Mouse (Mus musculus) hindbrain, postnatal 0 days (tissue): ENCODE results near the gene Skp1a. TPM values are rescaled to one million over a fixed set of nuclear protein-coding genes. Genes with fewer than 3 reads are reported as not detected.
A peak's percentile ranks its signal among the peaks of the same experiment; 100 is the strongest.
"Not testable (repeated sequence)": the region's sequence is repeated elsewhere in the genome, so short reads cannot be mapped to it uniquely, and the experiment has no call there.

ENCODE experiments used
- ATAC-seq: fragments of 200-750 bp; cut with Nextera tagmentation; 2 replicates; pipeline ENCODE4 v1.8.0; 2017; ENCODE audit warnings: mild to moderate bottlenecking, moderate TSS enrichment, moderate library complexity
- DNase-seq: peaks from one replicate; pipeline ENCODE4 v3.0.0-alpha.2; 2015; ENCODE audit warnings: low spot score
- H3K27ac ChIP-seq: fragments of 300-500 bp; sonication (generic); 2 replicates; pipeline ENCODE4 v1.5.1; 2014; ENCODE audit warnings: mild to moderate bottlenecking
- H3K27me3 ChIP-seq: fragments of 300-500 bp; sonication (generic); 2 replicates; pipeline ENCODE4 v1.6.1; 2014; ENCODE audit warnings: low read length, mixed read lengths; ENCODE audit not compliant: insufficient read depth
- H3K36me3 ChIP-seq: fragments of 300-500 bp; sonication (generic); 2 replicates; pipeline ENCODE4 v1.6.1; 2014; ENCODE audit warnings: low read length, mixed read lengths; ENCODE audit not compliant: insufficient read depth
- H3K4me1 ChIP-seq: fragments of 300-500 bp; sonication (generic); 2 replicates; pipeline ENCODE4 v1.6.1; 2014; ENCODE audit warnings: antibody characterized with exemption, low read length, mixed read lengths; ENCODE audit not compliant: insufficient read depth
- H3K4me2 ChIP-seq: fragments of 300-500 bp; sonication (generic); 2 replicates; pipeline ENCODE4 v1.6.1; 2014; ENCODE audit warnings: low read depth, mild to moderate bottlenecking, low read length, moderate library complexity, mixed read lengths
- H3K4me3 ChIP-seq: fragments of 300-500 bp; sonication (generic); 2 replicates; pipeline ENCODE4 v1.5.1; 2014; ENCODE audit warnings: low read length
- H3K9ac ChIP-seq: fragments of 300-500 bp; sonication (generic); replicated peaks from 2 replicates; pipeline ENCODE4 v1.6.1; 2014; ENCODE audit warnings: mild to moderate bottlenecking, low read length, moderate library complexity, mixed read lengths
- H3K9me3 ChIP-seq: fragments of 300-500 bp; sonication (generic); 2 replicates; pipeline ENCODE4 v1.6.1; 2016; ENCODE audit warnings: low read length, mixed read lengths
- CTCF ChIP-seq: IDR thresholded peaks from 2 replicates; pipeline ENCODE4 v1.5.1; 2016; ENCODE audit warnings: antibody characterized with exemption, control low read depth, low read depth
- WGBS: fragments of 180-500 bp; shearing (Covaris S2); extraction: QIAGEN DNeasy Blood & Tissue Kit; methylation state at CpG from one replicate; pipeline ENCODE4 v1.1.7; 2014; 5-methylcytosine and 5-hydroxymethylcytosine counted together
- polyA plus RNA-seq: library from polyadenylated mRNA; unstranded; fragments of >200 nt; fragmentation: Nextera tagmentation; extraction: Ambion mirVana; gene quantifications from 2 replicates; pipeline ENCODE4 v1.2.1, GENCODE M21; 2015
- total RNA-seq: library from RNA; depleted of rRNA; stranded (reverse); fragments of >200 nt; gene quantifications from 2 replicates; pipeline ENCODE4 v1.2.3, GENCODE M21; 2014; rRNA removed

Skp1a gene
- 320 and 370 TPM in 2 replicates for total RNA-seq
- 1,108 and 1,162 TPM in 2 replicates for polyA plus RNA-seq

DNA sequence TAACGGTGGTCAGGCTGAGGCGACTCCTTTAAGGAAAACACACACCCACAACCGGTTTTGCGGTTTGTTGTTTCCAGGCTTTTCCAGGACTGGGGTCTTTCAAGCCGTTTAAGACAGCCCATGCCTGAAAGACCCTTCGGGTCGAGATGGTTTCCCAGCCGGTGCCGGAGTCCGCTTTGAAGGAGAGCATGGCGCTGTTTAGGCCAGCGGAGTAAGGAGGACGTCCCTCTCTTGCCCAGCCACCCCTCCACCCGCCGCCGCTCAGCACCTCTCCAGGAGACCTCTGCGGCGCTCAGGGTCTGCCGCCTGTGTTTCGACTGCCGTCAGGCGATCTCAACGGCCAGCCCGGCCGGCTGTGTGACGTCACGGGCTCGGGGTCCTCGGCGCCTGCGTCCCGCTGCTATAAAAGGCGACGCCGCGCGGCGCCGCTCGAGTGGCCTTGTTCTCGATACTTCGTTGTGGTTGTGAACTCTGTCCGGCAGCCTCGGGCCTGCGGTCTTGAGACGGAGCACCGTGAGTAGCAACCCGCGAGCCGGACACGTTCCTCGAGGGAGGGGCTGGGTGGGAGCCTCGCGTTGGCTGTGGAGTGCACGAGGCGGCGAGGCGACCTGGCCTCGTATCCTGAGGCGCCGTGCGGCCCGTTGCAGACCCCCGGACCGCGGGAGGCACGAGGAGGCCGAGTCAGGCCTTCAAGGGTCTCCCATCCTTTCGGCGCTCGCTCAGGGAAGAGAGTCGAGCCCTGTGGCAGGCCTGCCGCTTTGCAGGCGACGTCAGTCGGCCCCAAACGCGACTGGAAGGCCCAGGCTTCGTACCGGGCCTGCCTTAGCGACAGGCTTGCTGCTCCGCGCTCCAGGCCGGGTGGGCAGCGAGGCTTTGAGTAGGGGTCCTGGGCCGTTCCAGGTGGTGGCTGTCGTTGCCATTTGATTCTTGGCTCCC lies at the start of gene Skp1a:
Skp1a (plus strand) TSS at position 390 of the 936 bp plus-strand sequence.
- Histone ChIP-seq H3K4me3 (peak within 1 kb of the TSS; percentile 99), H3K9me3 (no peaks in the 10 kb centered on the region), H3K9ac (peak within 1 kb of the TSS; percentile 99), H3K27ac (peak within 1 kb of the TSS; percentile 100), H3K36me3 (no peaks in the 10 kb centered on the region), H3K27me3 (no peaks in the 10 kb centered on the region), H3K4me1 (peaks cover 10% of the 10 kb centered on the region; the same call in 1 of the 2 replicates), H3K4me2 (peak within 1 kb of the TSS; percentile 86)
- peak; percentile 95 for DNase-seq
- peak; percentile 94 for ATAC-seq
- no peak; the same call in 1 of the 2 replicates for TF ChIP-seq CTCF
- WGBS = under 1% methylated on average over 85 of the region's 87 CpGs

DNA sequence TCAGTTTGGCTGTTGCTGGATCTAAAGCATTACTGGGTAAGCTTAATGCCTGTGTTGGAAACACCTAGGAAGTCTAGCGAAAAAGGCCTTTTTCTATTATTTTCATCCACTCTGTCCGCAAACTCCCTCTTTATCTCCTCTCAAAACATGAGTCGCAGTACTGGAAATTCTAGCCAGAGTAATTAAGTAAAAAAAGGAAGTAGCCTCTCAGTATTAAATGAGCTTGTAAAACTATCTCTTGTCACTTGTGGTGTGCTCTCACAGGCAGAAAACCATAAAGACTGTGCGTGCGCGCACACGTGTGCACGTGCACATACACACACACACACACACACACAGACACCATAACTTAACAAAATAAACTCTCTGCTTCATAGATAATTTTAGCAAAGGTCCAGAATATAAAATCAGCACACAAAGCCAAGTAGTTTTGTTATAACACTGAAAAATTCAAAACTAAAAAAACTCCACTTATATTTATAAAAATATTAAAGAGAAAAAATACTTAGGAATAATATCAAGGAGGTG lies 35.2 kb upstream of the Skp1a start:
- not testable (repeated sequence) for ATAC-seq, H3K9me3 ChIP-seq, DNase-seq, H3K4me1 ChIP-seq, H3K4me3 ChIP-seq, H3K27me3 ChIP-seq, H3K36me3 ChIP-seq, H3K27ac ChIP-seq, H3K4me2 ChIP-seq, H3K9ac ChIP-seq
- WGBS = 94% methylated on average over 8 of the region's 8 CpGs

DNA sequence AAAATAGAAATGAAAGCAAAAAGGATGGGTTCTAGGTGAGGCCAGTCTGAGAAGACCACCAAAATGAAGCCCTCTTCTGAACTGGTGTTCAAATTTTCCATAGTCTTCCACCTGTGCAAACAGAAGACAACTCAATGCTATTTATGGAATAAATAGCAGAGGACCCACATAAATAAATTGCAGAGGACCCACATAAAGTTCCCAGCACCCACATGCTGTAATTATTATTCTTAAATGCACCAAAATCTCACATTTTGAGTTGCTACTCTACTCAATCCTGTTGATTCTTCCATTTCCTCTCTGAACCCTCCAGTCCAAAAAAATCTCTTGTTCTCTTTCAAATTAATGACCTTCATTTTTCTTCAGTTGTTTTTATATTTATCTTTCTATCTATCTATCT lies 17.9 kb upstream of the Skp1a start, which contains the start of gene Olfr1371:
Olfr1371 (minus strand) TSS at position 101 of the 400 bp plus-strand sequence.
- Histone ChIP-seq H3K27ac (no peak within 1 kb of the TSS), H3K4me1 (no peaks in the 10 kb centered on the region), H3K4me3 (no peak within 1 kb of the TSS), H3K9ac (no peak within 1 kb of the TSS), H3K27me3 (no peaks in the 10 kb centered on the region), H3K36me3 (no peaks in the 10 kb centered on the region), H3K9me3 (no peaks in the 10 kb centered on the region), H3K4me2 (no peak within 1 kb of the TSS)
- DNase-seq (no peak), ATAC-seq (no peak)
- TF ChIP-seq CTCF = no peak

DNA sequence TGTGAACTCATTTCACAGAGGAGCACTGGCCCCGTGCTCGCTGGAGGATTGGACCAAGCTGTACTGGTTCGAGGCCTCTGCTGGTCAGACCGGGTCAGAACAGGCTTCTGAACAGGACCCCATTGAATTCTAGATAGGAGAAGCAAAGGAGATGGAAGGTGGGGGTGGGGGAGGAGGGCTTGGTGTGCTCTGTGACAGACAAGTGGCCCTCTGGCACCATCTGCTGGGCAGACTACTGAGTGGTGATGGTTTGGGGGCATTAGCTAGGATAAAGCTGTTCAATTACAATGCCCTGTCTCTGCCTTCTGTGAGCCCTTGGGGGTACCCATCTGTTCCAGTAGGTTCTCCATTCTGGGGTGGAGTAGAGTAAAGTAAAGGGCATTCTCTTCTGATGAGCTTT lies 11.5 kb upstream of the Skp1a start:
- H3K4me3 ChIP-seq = no peak overlapping the region
- DNase-seq = peak; percentile 86
- no peaks in the 10 kb centered on the region for H3K4me1 ChIP-seq
- H3K9me3 ChIP-seq = no peaks in the 10 kb centered on the region
- H3K4me2 ChIP-seq = peak overlapping the region; percentile 18; the same call in 1 of the 2 replicates
- no peaks in the 10 kb centered on the region for H3K27me3 ChIP-seq
- 7% methylated on average over 4 of the region's 4 CpGs for WGBS
- no peak overlapping the region for H3K27ac ChIP-seq
- H3K36me3 ChIP-seq = no peaks in the 10 kb centered on the region
- no peak overlapping the region for H3K9ac ChIP-seq
- peak; percentile 89 for TF ChIP-seq CTCF
- peak; percentile 79 for ATAC-seq

DNA sequence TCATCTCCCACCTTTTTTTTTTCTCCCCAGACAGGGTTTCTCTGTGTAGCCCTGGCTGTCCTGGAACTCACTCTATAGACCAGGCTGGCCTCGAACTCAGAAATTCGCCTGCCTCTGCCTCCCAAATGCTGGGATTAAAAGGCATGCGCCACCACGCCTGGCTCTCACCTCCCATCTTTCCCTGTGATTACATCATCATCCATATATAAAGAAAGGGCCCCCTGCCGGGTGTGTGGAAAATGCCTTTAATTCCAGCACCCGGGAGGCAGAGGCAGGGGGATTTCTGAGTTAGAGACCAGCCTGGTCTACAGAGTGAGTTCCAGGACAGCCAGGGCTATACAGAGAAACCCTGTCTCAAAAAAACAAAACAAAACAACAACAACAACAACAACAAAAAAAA lies 9.9 kb upstream of the Skp1a start:
- not testable (repeated sequence) for H3K4me3 ChIP-seq, H3K4me1 ChIP-seq, H3K9me3 ChIP-seq, H3K27ac ChIP-seq, DNase-seq, H3K36me3 ChIP-seq, H3K27me3 ChIP-seq, H3K9ac ChIP-seq, ATAC-seq, H3K4me2 ChIP-seq
- 82% methylated on average over 6 of the region's 6 CpGs for WGBS

DNA sequence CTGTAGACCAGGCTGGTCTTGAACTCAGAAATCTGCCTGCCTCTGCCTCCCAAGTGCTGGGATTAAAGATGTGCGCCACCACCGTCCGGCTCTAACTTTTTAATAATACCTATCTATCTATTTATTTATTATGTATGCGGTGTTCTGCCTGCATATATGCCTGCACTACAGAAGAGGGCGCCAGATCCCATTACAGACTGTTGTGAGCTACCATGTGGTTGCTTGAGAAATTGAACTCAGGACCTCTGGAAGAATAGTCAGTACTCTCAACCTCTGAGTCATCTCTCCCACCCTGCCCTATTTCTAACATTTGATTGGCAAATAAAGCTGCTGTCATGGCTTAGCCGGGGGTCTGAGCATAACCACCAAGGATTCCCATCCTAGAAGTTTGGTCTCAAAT lies 8.9 kb upstream of the Skp1a start:
- Histone ChIP-seq H3K9ac (no peak overlapping the region), H3K4me3 (no peak overlapping the region), H3K36me3 (no peaks in the 10 kb centered on the region), H3K9me3 (no peaks in the 10 kb centered on the region), H3K4me2 (no peak overlapping the region), H3K27me3 (no peaks in the 10 kb centered on the region), H3K4me1 (no peaks in the 10 kb centered on the region), H3K27ac (no peak overlapping the region)
- WGBS = 78% methylated on average over 6 of the region's 6 CpGs
- TF ChIP-seq CTCF = peak; percentile 28; the same call in 1 of the 2 replicates
- no peak for ATAC-seq
- DNase-seq = no peak
